Mouse (Mus musculus) small intestine, adult 2 months (tissue): ENCODE measurements at regions not wholly inside any gene's neighbourhood (a gene's known extent, or its start where the extent isn't known, plus 50 kb on each side); places are given as distances from the start of the nearest gene placed in this dataset.
A peak's percentile ranks its signal among the peaks of the same experiment; 100 is the strongest.

ENCODE experiments used
- H3K27ac ChIP-seq: fragments of 200-500 bp; 2 replicates; pipeline ENCODE4 v1.5.1; 2012; ENCODE audit warnings: low read depth, low read length, control low read depth, inconsistent platforms; ENCODE audit not compliant: insufficient read depth
- H3K27me3 ChIP-seq: fragments of 200-500 bp; 2 replicates; pipeline ENCODE4 v1.6.1; 2012; ENCODE audit warnings: mild to moderate bottlenecking, moderate library complexity, low read length, inconsistent platforms; ENCODE audit not compliant: control insufficient read depth, insufficient read depth
- H3K36me3 ChIP-seq: fragments of 200-500 bp; 2 replicates; pipeline ENCODE4 v1.6.1; 2012; ENCODE audit warnings: mild to moderate bottlenecking, low read length, control low read depth, inconsistent platforms; ENCODE audit not compliant: control insufficient read depth, insufficient read depth
- H3K4me1 ChIP-seq: fragments of 200-500 bp; 2 replicates; pipeline ENCODE4 v1.6.1; 2012; ENCODE audit warnings: low read length, inconsistent platforms, mixed read lengths; ENCODE audit not compliant: control insufficient read depth, insufficient read depth, insufficient read length
- H3K4me3 ChIP-seq: fragments of 200-500 bp; 2 replicates; pipeline ENCODE4 v1.5.1; 2012; ENCODE audit warnings: low read depth, mild to moderate bottlenecking, control low read depth, inconsistent platforms, low read length, moderate library complexity
- CTCF ChIP-seq: fragments of 200-500 bp; IDR thresholded peaks from 2 replicates; pipeline ENCODE4 v1.5.1; 2012; ENCODE audit warnings: low read depth, mild to moderate bottlenecking, control low read depth, inconsistent platforms, low read length, moderate library complexity, mixed read lengths; ENCODE audit not compliant: insufficient replicate concordance, insufficient read length; ENCODE audit errors: extremely low read depth
- POLR2A ChIP-seq: fragments of 200-500 bp; IDR thresholded peaks from 2 replicates; pipeline ENCODE4 v1.6.1; 2012; ENCODE audit warnings: low read depth, mild to moderate bottlenecking, control low read depth, inconsistent platforms, low read length, moderate library complexity
- WGBS: fragments of 180-500 bp; shearing (Covaris S2); methylation state at CpG from one replicate; pipeline ENCODE4 v1.1.7; 2018; 5-methylcytosine and 5-hydroxymethylcytosine counted together

DNA sequence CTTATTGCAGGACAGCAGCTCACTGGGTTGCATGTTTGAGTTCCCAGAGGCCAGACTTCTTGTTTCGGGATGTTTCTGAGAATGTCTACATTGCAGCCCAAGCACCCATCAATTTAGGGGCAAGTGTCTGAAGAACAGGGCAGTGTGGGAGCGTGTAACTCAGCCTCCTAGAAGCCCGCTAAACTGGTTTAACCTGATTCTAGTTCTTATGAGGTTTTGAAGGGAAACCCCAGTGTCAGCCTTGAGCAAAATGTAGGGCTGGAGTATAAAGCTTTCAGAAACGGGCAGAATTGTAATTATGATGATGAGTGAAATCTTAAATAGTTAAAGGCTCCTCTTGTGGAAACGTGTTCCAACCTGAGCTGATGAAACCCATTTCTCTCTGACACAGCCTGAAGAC lies 100.9 kb upstream of the Ankrd50 start:
- no peak for TF ChIP-seq CTCF
- TF ChIP-seq POLR2A, result no peak
- Histone ChIP-seq H3K36me3 (no peaks in the 10 kb centered on the region), H3K4me1 (peaks cover 1% of the 10 kb centered on the region; the same call in 1 of the 2 replicates), H3K27ac (no peak overlapping the region), H3K27me3 (no peaks in the 10 kb centered on the region), H3K4me3 (no peak overlapping the region)
- 51% methylated on average over 5 of the region's 5 CpGs for WGBS

GRCm38 (mm10) chr3:38579781-38580180 lies 95.1 kb upstream of the Ankrd50 start:
- Histone ChIP-seq H3K4me3 (no peak overlapping the region), H3K27ac (no peak overlapping the region), H3K27me3 (no peaks in the 10 kb centered on the region), H3K4me1 (no peaks in the 10 kb centered on the region), H3K36me3 (no peaks in the 10 kb centered on the region)
- TF ChIP-seq CTCF, result no peak
- TF ChIP-seq POLR2A, result no peak
- 35% methylated on average over 1 of the region's 1 CpGs for WGBS

DNA sequence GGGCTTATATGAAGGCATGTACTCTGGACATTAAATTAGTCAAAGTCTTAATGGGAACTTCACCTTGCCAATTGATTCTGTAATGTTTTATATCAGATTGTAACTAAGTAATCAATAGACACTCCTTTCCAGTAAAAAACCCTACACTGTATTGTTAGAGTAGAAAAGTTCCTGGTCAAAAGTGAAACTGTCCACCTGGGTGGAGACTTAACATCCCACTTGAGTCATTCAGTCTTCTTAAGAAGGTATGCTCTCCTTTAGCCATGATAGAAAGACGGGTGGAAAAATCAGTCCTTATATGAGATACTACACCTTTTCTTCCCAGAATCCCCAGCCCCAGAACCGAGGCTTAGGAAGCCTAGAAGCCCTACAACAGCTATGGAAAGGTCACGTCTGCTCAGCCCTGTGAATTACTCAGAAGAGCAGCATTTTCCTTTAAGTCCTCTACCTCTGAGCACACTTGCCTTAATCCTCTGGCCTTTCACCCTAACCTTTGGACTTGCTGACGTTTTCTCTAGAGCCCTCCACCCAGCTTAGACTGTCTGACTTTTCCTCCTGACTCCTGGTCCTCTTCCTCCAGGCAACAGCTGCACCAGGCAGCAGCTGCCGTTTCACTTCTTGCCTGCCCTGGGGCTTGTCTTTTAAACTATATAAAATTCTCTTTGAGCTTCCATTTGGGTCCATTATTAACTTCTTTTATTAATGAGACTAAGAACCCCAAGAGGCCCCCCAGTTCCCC lies 93.4 kb upstream of the Ankrd50 start:
- Histone ChIP-seq H3K4me3 (no peak overlapping the region), H3K27me3 (no peaks in the 10 kb centered on the region), H3K36me3 (no peaks in the 10 kb centered on the region), H3K4me1 (no peaks in the 10 kb centered on the region), H3K27ac (peak overlapping the region; percentile 84)
- 23% methylated on average over 5 of the region's 5 CpGs for WGBS
- TF ChIP-seq CTCF, result no peak
- TF ChIP-seq POLR2A, result no peak

- no peak overlapping the region for H3K27ac ChIP-seq
- H3K36me3 ChIP-seq, result no peaks in the 10 kb centered on the region
- no peaks in the 10 kb centered on the region for H3K27me3 ChIP-seq
- WGBS, result 77% methylated on average over 5 of the region's 5 CpGs
- no peak for TF ChIP-seq POLR2A
- no peak for TF ChIP-seq CTCF
- no peak overlapping the region for H3K4me3 ChIP-seq
- H3K4me1 ChIP-seq, result no peaks in the 10 kb centered on the region
Measured at GRCm38 (mm10) chr3:38573594-38573993, 89.0 kb upstream of the Ankrd50 start.

DNA sequence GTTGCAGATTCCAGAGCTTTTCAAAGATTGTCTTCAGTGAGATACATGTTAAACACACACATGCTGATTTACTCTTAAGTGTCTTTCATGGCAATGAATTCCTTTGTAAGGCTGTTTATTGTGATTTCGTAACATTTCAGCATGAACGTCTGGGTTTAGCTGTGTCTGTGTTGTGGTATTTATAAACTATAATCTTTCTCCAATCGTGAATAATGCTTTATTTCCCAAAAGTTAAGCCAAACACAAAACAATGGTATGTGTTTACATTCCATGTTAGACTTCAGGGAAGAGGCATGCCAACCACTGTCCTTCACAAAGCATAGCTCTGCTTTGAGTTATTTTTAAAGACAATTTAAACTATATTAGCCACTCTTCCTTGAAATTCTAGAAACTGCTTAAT lies 87.5 kb upstream of the Ankrd50 start:
- Histone ChIP-seq H3K27ac (no peak overlapping the region), H3K4me1 (no peaks in the 10 kb centered on the region), H3K4me3 (no peak overlapping the region), H3K36me3 (no peaks in the 10 kb centered on the region), H3K27me3 (no peaks in the 10 kb centered on the region)
- TF ChIP-seq CTCF, result no peak
- no peak for TF ChIP-seq POLR2A
- 53% methylated on average over 3 of the region's 3 CpGs for WGBS

DNA sequence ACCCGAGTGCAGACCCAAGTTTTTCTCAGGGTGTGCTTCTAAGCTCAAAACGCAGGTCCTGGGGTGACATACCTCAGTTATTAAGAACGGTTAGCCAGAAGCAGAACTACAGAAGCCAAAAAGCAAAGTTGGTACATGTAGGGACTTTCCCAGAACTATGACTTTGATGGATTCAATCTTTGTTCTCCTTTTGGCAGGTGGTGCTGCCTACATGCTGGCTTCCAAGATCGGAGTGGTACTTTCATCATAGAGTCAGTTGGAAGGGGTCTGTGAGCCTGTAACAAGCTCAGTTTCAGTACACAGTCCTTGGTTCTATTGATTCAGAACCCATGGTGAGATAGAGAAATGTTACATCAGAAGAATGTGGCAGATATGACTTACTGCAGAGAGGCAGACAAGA lies 86.6 kb upstream of the Ankrd50 start:
- WGBS, result 78% methylated on average over 4 of the region's 4 CpGs
- TF ChIP-seq CTCF (no peak), POLR2A (no peak)
- Histone ChIP-seq H3K4me1 (no peaks in the 10 kb centered on the region), H3K27me3 (no peaks in the 10 kb centered on the region), H3K4me3 (no peak overlapping the region), H3K36me3 (no peaks in the 10 kb centered on the region), H3K27ac (no peak overlapping the region)

- no peak overlapping the region for H3K4me3 ChIP-seq
- TF ChIP-seq POLR2A (no peak), CTCF (no peak)
- no peaks in the 10 kb centered on the region for H3K4me1 ChIP-seq
- no peak overlapping the region for H3K27ac ChIP-seq
- 72% methylated on average over 6 of the region's 6 CpGs for WGBS
- no peaks in the 10 kb centered on the region for H3K36me3 ChIP-seq
- no peaks in the 10 kb centered on the region for H3K27me3 ChIP-seq
Measured at GRCm38 (mm10) chr3:38569001-38569400, 84.4 kb upstream of the Ankrd50 start.
